Mouse (Mus musculus) left cerebral cortex, adult 9 months (tissue): ENCODE data around the gene Ripk3.
A peak's percentile ranks its signal among the peaks of the same experiment; 100 is the strongest.

ENCODE experiments used
- DNase-seq, 2 experiments: peaks; one replicate each; pipeline ENCODE4 v3.0.0; 2022; ENCODE audit warnings: low spot score in 2 of 2

The Ripk3 gene

DNA sequence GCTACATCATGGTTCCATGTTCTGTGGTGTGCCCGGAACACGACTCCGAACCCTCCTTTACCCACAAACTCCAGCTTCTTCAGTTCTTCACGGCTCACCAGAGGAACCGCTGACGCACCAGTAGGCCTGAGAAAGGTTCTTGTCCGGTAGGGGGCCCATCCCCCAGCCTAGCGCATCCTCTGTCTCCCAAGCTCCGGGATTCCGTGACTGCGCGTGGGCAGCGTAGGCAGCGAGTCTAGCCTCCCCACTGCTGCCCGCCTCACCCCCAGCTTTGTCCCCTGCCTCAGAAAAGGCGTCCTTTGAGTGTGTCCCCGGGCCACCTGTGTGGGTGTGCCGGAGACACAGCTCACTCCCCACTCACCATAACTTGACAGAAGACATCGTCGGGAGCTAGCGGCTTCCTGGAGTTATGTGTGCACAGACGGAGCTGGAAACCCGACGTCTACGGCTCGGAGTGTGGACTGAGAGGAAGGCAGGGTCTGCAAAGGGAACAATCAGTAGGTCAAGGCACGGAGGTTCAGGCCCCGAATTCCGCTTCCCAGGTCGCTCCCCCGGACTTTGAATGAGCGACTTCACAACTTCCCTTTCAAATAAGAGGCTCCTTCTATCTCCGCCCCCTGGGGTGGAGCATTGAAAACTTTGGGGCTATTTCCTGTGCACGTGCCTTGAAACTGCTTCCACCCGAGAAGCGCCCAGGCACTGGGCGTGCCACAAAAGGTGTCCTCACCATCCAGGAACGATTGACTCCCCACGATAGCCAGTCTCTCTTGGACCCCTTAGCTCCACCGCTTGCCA, at the start of gene Ripk3:
Gene Ripk3, minus strand, starts transcription at position 610 of the 795 bp plus-strand sequence.
- DNase-seq = no peak

DNA sequence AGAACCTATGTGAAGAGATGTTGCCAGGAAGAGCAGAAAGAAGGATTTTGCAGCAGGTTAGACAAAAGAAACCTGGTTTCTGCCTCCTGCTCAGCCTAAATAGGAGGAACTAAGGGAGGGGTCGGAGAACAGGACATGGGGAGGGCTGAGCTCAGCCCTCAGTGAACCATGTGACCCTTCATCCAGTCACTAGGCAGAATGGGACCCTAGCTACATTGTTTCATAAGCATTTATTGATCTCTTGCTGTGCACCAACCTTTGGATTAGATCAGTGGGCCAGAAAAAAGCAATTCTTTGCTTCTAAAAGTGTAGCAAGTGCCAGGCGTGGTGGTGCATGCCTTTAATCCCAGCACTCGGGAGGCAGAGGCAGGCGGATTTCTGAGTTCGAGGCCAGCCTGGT, 49.6 kb upstream of the Ripk3 start:
- no peak for DNase-seq

DNA sequence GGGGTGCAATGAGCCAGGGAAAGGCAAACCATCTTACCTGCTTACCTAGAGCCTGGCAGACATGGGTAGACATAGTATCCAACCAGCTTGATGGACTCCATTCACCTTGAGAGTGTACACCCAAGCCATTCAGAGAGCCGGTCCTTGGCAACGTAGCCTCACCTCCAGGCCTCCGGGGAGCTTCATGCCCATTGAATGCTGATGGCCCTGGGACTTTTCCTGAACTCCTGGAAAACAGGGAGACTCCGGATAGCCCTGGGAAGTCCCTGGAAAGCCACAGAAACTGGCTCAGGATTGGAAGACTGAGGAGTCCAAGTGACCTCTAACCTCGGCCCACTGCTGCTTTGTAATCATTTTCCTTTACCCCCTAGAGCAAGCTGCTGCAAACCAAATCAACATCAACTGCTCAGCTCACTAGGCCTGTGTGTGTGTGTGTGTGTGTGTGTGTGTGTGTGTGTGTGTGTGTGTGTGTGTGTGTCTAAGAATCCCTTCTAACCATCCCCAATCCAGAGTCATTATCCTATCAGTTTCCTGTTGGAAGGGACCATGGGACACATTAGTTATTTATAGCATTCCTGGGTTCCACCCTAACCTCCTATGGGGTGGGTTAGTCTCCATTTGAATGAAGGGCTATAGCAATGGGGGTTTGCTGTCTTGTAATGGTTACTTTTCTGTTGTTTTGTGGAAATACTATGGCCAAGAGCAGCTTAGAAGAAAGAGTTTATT, 46.3 kb upstream of the Ripk3 start:
- DNase-seq = no peak

- DNase-seq = no peak
Observed at GRCm38 (mm10) chr14:55833126-55833525, 44.5 kb upstream of the Ripk3 start.

- no peak for DNase-seq
Observed at GRCm38 (mm10) chr14:55830331-55830730, 41.7 kb upstream of the Ripk3 start.

DNA sequence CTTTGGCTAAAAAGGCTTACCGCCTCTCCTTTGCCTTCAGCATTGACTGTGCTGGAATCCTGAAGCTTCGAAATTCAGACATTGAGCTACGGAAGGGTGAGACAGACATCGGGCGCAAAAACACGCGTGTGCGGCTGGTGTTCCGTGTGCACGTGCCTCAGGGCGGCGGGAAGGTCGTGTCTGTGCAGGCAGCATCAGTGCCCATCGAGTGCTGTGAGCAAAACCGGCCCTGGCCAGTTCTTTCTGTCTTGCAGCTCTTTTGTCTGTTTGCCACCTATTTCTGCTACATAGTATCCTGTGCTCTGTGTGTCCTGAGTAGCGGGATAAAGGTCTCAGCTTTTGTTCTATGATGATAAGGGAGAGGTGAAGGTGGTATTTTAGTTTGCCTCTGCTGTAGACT, 41.2 kb upstream of the Ripk3 start:
- no peak for DNase-seq

GRCm38 (mm10) chr14:55828716-55829263, 40.1 kb upstream of the Ripk3 start:
- no peak for DNase-seq

GRCm38 (mm10) chr14:55826551-55827340, 38.1 kb upstream of the Ripk3 start:
- DNase-seq = no peak

- DNase-seq = no peak
Observed at GRCm38 (mm10) chr14:55826142-55826541, 37.5 kb upstream of the Ripk3 start.

DNA sequence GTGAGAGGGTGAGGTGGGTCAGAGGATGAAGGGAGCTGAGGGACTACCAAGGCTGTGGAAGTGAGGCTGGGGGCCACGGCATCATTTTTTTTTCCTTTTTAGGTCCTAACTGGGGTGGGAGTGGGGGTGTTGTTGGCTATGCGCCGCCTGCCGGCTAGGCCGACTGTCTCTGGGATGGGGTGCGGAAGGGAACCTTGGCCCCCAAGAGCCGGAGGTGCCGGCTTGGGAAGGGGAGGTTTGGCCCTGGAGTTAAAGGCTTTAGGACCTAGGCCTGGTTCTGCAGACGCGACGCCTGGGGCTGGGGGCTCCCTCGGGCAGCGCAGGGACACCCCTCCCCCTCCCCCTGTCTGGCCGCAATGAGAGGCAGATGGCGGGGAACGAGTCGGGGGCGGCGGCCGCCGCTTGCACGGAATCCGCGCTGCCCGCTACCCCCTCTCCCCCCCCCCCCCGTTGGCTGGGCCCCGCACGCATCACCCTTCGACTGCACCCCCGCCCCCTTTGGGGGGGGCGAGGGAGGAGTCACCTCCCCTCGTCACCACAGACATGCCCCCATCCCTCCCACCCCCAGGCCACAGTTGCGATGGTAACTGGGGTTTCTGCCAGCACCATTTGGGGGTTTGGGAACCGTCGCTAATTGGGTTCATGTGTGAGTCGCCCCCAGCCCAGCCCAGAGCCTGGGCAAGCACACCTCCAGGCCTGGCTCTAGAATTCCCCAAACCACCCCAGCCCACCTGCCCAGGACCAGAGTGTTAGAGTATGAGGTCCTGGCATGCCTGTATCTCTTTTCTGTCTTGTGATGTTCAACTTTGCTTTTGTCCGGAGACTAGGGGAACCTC, 36.8 kb upstream of the Ripk3 start:
- no peak for DNase-seq

DNA sequence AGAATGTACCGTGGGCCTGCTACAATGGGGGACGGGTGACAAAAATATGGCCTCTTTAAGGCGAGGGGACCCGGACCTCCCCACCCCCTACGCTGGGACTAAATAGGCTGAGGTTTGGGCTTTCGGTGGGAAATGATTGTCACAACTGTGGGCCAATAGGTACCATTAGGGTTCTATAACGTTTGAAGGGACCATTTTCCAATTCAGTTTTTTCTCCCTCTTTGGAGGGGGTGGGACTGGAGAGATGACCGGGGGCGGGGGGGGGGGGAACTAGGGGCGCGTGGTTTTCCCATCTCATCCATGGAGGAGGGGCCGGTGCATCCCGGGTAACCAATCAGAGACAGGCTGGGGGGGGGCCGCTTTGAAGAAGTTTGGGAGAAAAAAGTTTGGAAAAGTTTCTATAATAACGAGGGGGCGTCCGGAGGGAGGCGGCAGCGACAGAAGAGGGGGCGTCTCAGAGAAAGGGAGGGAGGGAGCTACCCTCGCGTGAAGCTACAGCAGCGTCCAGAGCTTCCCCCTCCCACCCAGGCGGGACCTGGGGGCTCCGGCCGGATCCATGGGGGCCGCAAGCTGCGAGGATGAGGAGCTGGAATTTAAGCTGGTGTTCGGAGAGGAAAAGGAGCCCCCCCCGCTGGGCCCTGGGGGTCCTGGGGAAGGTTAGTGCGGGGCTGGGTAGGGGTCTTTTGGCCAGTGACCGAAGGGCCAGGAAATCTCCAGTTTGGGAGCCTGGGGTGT, 36.0 kb upstream of the Ripk3 start:
- no peak for DNase-seq

DNA sequence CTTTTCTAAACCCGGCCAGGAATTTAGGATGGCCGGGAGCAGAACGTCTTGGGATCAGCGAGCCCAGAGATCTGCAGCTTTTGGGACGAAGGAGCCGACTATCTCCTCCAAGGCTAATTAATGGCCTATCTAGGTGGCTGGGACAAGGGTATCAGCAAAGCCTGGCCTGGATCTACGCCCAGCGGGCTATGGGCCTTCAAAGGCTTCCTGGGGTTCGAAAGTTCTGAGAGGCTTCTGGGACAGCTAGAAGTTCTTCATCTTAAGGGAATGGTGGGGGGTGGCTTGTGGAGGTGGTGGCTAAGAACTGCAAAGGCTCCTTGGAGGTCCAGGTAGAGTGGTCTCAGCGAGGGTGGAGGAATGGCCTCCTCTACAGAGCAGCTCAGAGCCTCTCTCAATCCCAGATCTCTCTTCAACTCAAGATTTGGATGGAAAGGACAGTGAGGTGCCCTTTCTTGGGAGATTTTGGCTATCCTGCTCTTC, 35.4 kb upstream of the Ripk3 start:
- no peak for DNase-seq

GRCm38 (mm10) chr14:55822991-55823762, 34.5 kb upstream of the Ripk3 start, which contains the start of gene Nfatc4:
Nfatc4 (plus strand) TSS chr14:55823144.
- no peak for DNase-seq

DNA sequence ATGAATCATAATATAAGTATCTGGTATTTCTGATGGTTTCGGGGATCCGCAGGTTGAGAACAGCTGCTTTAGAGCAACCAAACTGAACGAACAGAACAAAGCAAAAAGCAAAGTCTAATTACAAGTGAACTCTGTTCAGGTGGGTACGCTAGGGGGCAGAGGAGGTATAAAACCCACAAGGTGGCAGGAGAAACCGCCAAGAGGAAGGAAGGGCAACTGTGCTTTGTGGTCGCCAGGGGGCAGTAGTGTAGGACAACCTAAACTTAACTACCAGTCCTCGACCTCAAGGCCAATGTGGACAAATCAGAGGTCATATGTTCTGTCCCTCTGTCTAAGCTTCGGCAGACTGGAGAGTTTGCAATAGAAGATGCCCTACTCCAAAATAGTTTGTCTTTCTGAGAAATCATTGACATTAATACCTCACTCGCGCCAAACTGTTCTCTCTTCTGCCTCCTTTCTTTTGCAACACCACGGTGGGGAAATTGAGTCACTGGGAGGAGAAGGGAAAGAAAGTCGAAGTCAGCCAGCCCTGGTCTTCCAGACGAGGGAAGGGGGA, 33.8 kb upstream of the Ripk3 start:
- peak in 1 of 2 experiments; percentile 60 for DNase-seq

- DNase-seq = no peak
Observed at GRCm38 (mm10) chr14:55820576-55820975, 31.9 kb upstream of the Ripk3 start.

- DNase-seq = no peak
Observed at GRCm38 (mm10) chr14:55819845-55820405, 31.3 kb upstream of the Ripk3 start.

DNA sequence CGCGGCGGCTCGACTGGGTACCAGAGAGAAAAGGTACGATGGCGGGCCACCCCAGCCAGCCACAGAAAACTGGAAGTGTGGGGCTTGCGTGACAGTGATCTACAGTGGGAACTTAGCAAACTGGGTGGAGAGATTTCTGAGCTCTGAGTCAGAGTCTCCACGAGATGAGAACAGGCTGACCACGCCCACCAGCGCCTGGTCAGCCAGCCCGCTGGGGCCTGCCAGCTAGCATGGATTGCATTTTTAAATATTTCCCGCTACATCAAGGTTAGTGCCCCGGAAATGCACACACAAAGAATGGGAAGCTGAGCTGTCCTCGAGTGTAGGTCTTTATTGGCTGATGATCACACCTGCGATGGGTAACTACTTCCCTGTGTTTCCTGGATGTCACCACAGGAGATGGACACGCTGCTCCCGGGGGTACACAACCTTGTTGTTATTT, 26.7 kb upstream of the Ripk3 start:
- no peak for DNase-seq

- DNase-seq = peak in 1 of 2 experiments; percentile 62
Observed at GRCm38 (mm10) chr14:55814885-55815284, 26.2 kb upstream of the Ripk3 start.
